Mouse (Mus musculus) hindbrain, embryonic 10.5 days (tissue): ENCODE data around the gene Gstm3. TPM values are rescaled to one million over a fixed set of nuclear protein-coding genes. Genes with fewer than 3 reads are reported as not detected.
A peak's percentile ranks its signal among the peaks of the same experiment; 100 is the strongest.
"Not testable (repeated sequence)": the region's sequence is repeated elsewhere in the genome, so short reads cannot be mapped to it uniquely, and the experiment has no call there.

Experiments used
- DNase-seq: peaks from one replicate; pipeline ENCODE4 v3.0.0-alpha.2; 2017; ENCODE audit warnings: low spot score
- H3K27ac ChIP-seq: fragments of 300-500 bp; sonication (generic); 2 replicates; pipeline ENCODE4 v1.5.1; 2016; ENCODE audit warnings: mild to moderate bottlenecking, moderate library complexity
- H3K27me3 ChIP-seq: fragments of 300-500 bp; sonication (generic); 2 replicates; pipeline ENCODE4 v1.6.1; 2016; ENCODE audit warnings: mild to moderate bottlenecking; ENCODE audit not compliant: poor library complexity, insufficient read depth, severe bottlenecking
- H3K36me3 ChIP-seq: fragments of 300-500 bp; sonication (generic); 2 replicates; pipeline ENCODE4 v1.6.1; 2016; ENCODE audit warnings: mild to moderate bottlenecking, moderate library complexity
- H3K4me1 ChIP-seq: fragments of 300-500 bp; sonication (generic); replicated peaks from 2 replicates; pipeline ENCODE4 v1.6.1; 2016; ENCODE audit warnings: mild to moderate bottlenecking
- H3K4me3 ChIP-seq: fragments of 300-500 bp; sonication (generic); 2 replicates; pipeline ENCODE4 v1.5.1; 2016; ENCODE audit warnings: mild to moderate bottlenecking, moderate library complexity
- H3K9me3 ChIP-seq: fragments of 300-500 bp; sonication (generic); 2 replicates; pipeline ENCODE4 v1.6.1; 2016; ENCODE audit warnings: mild to moderate bottlenecking, moderate library complexity
- WGBS: fragments of 180-500 bp; shearing (Covaris S2); methylation state at CpG from one replicate; pipeline ENCODE4 v1.1.7; 2016; 5-methylcytosine and 5-hydroxymethylcytosine counted together
- polyA plus RNA-seq: library from polyadenylated mRNA; unstranded; fragments of >200 nt; fragmentation: Nextera tagmentation; extraction: Ambion mirVana; gene quantifications from 2 replicates; pipeline ENCODE4 v1.2.1, GENCODE M21; 2016

Gstm3 gene
- not detected in 2 replicates for polyA plus RNA-seq

DNA sequence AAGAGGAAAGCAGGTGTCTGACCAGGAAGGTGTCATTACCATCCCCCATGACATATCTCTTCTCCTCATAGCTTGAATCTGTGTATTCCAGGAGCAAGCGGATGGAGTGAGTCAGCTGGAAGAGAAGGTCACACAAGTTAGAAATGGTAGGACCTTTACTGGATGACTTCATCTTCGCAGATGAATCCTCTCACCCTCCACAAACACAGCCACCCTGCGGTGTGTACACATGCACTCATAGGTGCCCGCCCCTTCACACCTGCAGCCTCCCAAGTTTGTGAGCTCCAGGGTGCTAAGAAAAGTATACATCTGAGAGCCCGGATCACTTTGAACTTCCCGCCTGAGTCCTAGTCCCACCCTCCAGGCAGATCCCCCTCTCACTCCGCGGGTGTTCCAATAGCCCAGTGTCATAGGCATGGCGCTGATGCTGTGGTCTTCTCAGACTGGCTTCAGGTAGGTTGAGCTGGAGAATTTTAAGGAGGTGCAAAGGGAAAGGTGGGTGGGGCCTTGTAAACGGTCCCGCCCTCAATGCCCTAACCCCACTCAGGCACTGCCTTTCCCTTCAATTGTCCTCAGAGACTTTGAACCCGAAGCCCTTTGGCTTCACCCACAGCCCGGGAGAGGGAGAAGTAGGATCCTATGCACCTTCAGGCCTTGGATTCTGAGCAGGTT lies at the start of gene Gstm3:
Gstm3 (minus strand) TSS at position 560 of the 672 bp plus-strand sequence.
- Histone ChIP-seq H3K27ac (no peak within 1 kb of the TSS), H3K9me3 (no peaks in the 10 kb centered on the region), H3K27me3 (no peaks in the 10 kb centered on the region), H3K4me1 (peaks cover 10% of the 10 kb centered on the region; the same call in 1 of the 2 replicates), H3K36me3 (no peaks in the 10 kb centered on the region), H3K4me3 (no peak within 1 kb of the TSS)
- WGBS = 65% methylated on average over 13 of the region's 13 CpGs
- no peak for DNase-seq

DNA sequence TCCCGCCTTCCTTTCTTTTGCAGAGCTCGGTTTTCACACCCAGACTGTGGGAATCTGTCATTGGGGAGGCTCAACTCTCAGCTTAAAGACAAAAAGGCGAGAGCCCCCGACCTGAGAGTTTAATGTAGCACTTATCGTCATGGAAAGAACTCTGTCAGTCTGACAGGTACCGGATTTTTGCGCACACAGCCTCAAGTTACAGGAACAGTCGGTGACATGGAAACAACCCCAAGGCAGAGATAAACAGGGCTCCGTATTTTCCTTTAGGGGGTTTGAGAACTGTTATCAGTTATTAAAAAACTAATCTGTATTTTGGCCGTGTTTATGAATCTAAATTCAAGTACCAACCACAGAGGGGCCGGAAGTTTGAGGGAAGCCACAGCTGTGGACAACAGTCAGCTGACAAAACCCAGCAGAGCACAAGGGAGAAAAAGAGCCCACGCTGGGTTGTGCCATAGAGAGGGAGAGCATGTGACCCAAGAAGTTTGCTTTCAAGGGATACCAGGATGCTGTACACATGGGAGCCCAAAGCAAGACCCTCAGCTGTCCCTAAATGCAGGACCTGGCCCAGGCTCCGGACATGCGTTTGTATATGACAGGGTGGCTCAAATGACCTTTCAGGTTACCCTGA lies 49.2 kb upstream of the Gstm3 start:
- 35% methylated on average over 14 of the region's 14 CpGs for WGBS
- peaks cover 30% of the 10 kb centered on the region for H3K4me1 ChIP-seq
- no peaks in the 10 kb centered on the region for H3K9me3 ChIP-seq
- H3K27me3 ChIP-seq = no peaks in the 10 kb centered on the region; the same call in 1 of the 2 replicates
- H3K27ac ChIP-seq = peak overlapping the region; percentile 72
- no peaks in the 10 kb centered on the region for H3K36me3 ChIP-seq
- peak overlapping the region; percentile 55 for H3K4me3 ChIP-seq
- DNase-seq = no peak

DNA sequence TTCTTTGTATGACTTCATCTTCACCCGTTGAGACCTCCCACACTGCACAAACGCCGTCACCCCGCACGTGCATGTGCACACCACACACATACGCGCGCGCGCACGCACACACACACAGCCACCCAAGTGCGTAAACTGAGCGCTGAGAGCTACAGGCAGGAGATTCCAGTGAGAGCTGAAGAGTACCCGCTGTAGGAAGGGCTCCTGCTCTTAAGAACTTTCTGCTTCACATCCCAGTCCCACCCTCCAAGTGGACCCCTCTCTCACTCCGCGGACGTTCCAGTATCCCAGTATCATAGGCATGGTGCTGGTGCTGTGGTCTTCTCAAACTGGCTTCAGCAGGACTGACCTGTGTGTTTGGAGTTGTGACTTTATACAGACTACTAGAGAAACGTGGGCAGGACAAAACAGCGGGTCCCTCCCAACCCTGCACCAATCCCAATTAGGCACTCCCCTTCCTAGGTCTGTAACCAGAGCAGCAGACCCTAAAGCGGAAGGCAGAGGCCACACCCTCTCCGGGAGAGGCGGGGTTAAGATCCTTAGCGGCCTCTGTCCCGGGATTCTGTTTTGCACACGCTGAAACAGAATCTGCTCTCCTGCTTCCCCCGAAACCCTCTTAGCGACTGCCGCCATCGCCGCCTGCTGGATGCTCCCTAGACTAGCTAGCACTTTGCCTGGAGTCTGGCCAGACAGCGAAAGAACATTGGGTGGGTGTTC lies 48.5 kb upstream of the Gstm3 start, which contains the start of gene Gstm1:
Gstm1 (minus strand) TSS at position 501 of the 717 bp plus-strand sequence.
- Histone ChIP-seq H3K36me3 (no peaks in the 10 kb centered on the region), H3K27ac (peak within 1 kb of the TSS; percentile 72), H3K4me1 (peaks cover 29% of the 10 kb centered on the region), H3K9me3 (no peaks in the 10 kb centered on the region), H3K4me3 (peak within 1 kb of the TSS; percentile 55), H3K27me3 (no peaks in the 10 kb centered on the region; the same call in 1 of the 2 replicates)
- WGBS = under 1% methylated on average over 31 of the region's 31 CpGs
- peak; percentile 95 for DNase-seq

DNA sequence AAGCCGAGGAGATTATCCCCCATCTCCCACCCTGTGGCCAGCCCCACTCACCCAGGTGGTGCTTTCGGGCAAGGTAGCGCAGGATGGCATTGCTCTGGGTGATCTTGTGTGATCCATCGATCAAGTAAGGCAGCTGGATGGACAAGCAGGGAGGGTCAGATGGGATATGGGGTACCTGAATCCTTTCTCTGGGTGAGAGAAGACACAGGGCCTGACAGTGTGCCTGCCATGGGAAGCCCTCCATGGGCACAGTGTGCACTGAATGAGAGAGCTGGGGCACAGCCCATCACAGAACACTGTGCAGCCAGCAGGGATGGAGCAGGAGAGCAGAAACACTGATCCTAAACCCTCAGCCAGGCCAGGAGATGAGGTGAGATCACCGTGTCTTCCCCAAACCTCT lies 47.4 kb upstream of the Gstm3 start:
- peak overlapping the region; percentile 55; the same call in 1 of the 2 replicates for H3K4me3 ChIP-seq
- not testable (repeated sequence) for H3K36me3 ChIP-seq, H3K27me3 ChIP-seq, H3K9me3 ChIP-seq, DNase-seq
- 93% methylated on average over 5 of the region's 5 CpGs for WGBS
- peak overlapping the region; percentile 23; the same call in 1 of the 2 replicates for H3K27ac ChIP-seq
- H3K4me1 ChIP-seq = peaks cover 30% of the 10 kb centered on the region

DNA sequence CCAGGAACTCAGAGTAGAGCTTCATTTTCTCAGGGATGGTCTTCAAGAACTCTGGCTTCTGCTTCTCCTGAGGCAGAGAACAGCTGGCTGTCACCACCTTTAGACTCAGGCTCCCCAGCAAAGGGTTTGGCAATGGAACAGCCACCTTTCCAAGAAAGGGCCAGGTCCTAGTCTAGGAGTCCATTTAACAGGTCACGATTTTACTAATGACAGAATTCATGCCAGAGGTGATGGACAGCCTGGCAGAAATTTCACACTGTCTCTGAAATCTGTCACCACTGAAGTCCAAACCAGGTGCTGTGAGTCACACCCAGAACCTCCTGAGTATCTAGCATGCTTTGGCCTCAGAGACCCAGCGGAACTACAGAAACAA lies 45.9 kb upstream of the Gstm3 start:
- Histone ChIP-seq H3K27me3 (no peaks in the 10 kb centered on the region), H3K4me3 (no peak overlapping the region), H3K36me3 (no peaks in the 10 kb centered on the region), H3K9me3 (no peaks in the 10 kb centered on the region), H3K27ac (no peak overlapping the region), H3K4me1 (peaks cover 32% of the 10 kb centered on the region)
- no peak for DNase-seq
- WGBS = 88% methylated on average over 2 of the region's 2 CpGs

DNA sequence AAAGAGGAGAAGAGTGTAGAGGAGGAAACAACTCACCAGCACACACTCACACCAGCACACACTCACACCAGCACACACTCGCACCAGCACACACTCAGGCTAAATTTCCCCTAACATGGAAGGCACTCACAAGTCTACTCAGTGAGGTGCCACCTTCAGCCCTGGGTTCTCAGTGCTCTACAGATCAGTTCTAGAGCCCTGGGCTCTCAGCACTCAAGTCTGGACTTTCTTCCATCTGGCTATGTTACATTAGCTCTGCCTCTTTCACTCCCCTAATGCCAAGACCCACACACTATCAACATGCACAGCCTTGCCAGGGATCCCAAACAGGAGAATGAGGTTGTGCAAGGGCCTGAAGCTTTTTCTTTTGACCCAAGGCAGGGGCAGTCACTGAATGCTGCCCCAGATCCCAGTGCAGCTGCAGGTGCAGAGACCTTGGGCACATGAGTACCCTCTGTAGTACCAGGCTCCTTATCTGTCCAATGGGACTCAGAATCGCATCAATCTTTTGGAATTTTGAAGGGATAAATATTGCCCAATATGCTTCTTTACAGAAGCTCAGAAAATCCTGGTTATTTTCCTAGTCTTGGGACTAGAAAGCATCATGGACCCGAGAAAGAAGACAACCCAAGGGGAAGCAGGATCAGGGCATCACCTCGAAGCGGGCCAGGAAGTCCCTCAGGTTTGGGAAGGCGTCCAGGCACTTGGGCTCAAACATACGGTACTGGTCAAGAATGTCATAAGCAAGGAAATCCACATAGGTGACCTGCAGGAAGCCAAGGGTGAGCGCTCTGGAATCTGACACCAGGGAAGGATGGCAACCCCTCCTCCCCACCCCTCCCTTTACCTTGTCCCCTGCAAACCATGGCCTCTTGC lies 45.3 kb upstream of the Gstm3 start:
- Histone ChIP-seq H3K27me3 (no peaks in the 10 kb centered on the region), H3K36me3 (no peaks in the 10 kb centered on the region), H3K4me1 (peaks cover 32% of the 10 kb centered on the region), H3K27ac (no peak overlapping the region), H3K9me3 (no peaks in the 10 kb centered on the region), H3K4me3 (no peak overlapping the region)
- no peak for DNase-seq
- 90% methylated on average over 8 of the region's 8 CpGs for WGBS

DNA sequence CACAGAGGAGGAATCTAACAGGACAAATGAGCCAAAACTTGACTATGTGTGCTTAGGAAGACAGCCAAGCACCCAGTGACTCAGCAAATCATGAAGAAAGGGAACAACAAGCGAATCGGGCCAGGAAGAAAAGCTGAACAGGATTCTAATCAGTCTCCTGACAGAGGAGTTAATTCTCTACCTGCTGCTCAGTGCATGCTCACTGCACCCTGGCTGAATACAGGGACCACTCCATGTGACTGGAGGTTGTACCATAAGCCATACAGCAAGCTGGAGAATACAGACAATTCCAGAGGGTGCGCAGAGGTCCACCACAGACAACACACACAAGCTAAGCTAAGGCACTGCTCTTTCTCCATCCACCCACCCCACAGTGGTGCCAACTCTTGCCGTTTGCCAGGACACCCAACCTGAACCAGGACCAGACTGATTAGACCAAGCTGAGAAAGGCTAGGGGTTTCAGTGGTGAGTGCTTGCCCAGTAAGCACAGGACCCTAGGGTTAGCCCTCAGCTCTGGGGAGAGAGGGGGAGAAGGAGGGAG lies 44.3 kb upstream of the Gstm3 start:
- WGBS = 88% methylated on average over 4 of the region's 4 CpGs
- Histone ChIP-seq H3K27me3 (no peaks in the 10 kb centered on the region), H3K27ac (0 out of 2 replicates have a peak overlapping the region, but pooled peaks have one; percentile 8), H3K4me1 (peaks cover 29% of the 10 kb centered on the region), H3K36me3 (no peaks in the 10 kb centered on the region), H3K9me3 (no peaks in the 10 kb centered on the region), H3K4me3 (no peak overlapping the region)
- DNase-seq = no peak

DNA sequence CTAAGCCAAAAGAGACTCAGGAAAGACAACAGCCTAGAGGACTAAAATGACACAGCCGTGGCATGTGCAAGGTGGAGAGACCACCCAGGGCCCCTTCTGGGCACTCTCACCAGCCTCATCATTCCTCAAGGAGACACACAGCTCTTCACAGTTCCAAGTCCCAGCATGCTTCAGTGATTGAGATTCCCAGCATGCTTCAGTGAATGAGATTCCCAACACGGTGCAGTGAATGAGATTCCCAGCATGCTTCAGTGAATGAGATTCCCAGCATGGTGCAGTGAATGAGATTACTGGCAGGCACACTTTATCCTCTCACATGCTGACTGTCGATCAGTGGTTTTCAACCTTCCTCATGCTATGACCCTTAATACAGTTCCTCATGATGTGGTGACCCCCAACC lies 42.5 kb upstream of the Gstm3 start:
- no peak for DNase-seq
- no peaks in the 10 kb centered on the region for H3K9me3 ChIP-seq
- WGBS = 57% methylated on average over 3 of the region's 3 CpGs
- no peak overlapping the region for H3K27ac ChIP-seq
- no peaks in the 10 kb centered on the region for H3K27me3 ChIP-seq
- no peaks in the 10 kb centered on the region for H3K36me3 ChIP-seq
- H3K4me3 ChIP-seq = no peak overlapping the region
- H3K4me1 ChIP-seq = peaks cover 12% of the 10 kb centered on the region

DNA sequence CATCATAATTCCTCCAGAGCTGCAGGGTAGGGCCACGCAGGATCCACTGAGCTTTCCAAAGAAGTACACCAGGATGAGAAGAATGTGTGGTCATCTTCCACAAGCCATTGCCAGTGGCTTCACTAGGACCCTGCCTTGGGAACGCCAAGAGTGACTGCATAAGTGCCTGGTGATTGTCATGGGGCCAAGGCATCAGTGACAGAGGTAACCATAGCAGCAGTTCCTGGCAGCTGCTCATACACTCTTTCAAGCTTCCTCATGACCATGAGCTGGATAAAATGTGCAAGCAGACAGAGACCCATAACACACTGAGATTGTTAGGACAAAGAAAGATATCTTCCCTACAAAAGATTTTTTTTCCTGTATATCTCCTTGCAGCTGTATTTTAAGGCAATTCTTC lies 41.2 kb upstream of the Gstm3 start:
- peaks cover 9% of the 10 kb centered on the region for H3K4me1 ChIP-seq
- H3K4me3 ChIP-seq = no peak overlapping the region
- 77% methylated on average over 2 of the region's 2 CpGs for WGBS
- no peaks in the 10 kb centered on the region for H3K9me3 ChIP-seq
- no peaks in the 10 kb centered on the region for H3K27me3 ChIP-seq
- no peaks in the 10 kb centered on the region for H3K36me3 ChIP-seq
- no peak overlapping the region for H3K27ac ChIP-seq
- no peak for DNase-seq

DNA sequence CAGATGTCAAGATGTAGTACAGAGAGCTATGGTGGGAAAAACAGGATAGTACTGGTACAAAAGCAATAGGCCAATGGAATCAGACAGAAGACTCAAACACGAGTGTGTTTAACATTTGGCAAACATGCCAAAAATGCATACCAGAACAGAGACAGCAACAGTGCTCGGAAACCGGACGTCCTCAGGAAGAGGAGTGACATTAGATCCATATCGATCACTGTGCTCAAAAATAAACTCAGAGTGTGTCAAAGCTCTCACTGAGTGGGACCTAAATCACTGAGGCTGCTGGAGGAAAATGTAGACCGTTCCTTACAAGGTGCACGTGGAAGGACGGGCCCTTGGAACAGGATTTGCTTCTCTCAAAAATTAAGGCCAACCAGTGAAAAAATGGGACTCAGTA lies 32.9 kb upstream of the Gstm3 start:
- Histone ChIP-seq H3K27me3 (no peaks in the 10 kb centered on the region), H3K27ac (no peak overlapping the region), H3K36me3 (no peaks in the 10 kb centered on the region), H3K4me3 (no peak overlapping the region), H3K4me1 (no peaks in the 10 kb centered on the region), H3K9me3 (no peaks in the 10 kb centered on the region)
- 86% methylated on average over 8 of the region's 8 CpGs for WGBS
- no peak for DNase-seq

DNA sequence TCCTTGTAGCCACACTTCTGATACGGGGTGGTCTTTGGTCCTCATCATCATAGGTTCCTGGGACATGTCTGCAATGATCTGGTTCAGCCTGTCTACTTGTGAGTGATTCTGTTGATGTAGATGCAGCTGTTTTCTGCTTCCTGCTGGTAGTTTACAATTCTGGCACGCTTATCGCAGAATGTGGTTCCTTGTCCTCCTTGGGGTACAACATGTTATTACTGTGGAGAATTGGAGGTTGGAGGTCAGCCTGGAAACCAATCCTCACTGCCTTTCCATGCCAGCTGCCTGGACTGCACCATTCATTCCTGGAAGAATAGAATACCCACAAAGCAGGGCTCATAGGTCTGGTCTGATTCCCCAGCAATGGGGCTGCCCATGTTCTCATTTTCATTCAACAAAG lies 30.4 kb upstream of the Gstm3 start:
- Histone ChIP-seq H3K9me3 (no peaks in the 10 kb centered on the region), H3K4me3 (no peak overlapping the region), H3K27ac (no peak overlapping the region), H3K27me3 (no peaks in the 10 kb centered on the region), H3K4me1 (no peaks in the 10 kb centered on the region), H3K36me3 (no peaks in the 10 kb centered on the region)
- DNase-seq = no peak
- 89% methylated on average over 3 of the region's 3 CpGs for WGBS

DNA sequence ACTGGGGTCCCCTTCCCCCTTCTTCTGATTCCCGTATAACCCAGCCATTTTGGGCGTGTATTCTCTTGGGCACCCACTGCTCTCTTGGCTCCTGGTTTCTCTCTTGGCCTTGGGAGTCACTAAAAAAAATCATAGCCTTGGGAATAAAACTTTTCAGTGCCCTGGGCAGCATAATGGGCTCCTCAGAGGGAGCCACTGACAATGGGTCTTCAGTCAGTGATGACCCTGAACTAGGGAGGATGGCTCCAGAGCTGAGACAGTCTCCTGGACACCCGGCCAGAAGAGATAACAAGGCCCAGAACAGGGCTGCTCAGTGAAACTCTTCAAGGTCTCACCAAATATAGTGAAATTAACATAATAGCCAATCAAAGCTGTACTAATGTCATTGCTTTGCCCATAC lies 29.5 kb upstream of the Gstm3 start:
- 84% methylated on average over 3 of the region's 3 CpGs for WGBS
- no peaks in the 10 kb centered on the region for H3K27me3 ChIP-seq
- H3K36me3 ChIP-seq = no peaks in the 10 kb centered on the region

More for the DNA sequence above, 29.5 kb upstream of the Gstm3 start:
- Histone ChIP-seq H3K9me3 (no peaks in the 10 kb centered on the region), H3K4me1 (no peaks in the 10 kb centered on the region), H3K27ac (no peak overlapping the region), H3K4me3 (no peak overlapping the region)
- no peak for DNase-seq
